Mouse (Mus musculus) kidney, postnatal 0 days (tissue): ENCODE results near the gene Gm3526. TPM values are rescaled to one million over a fixed set of nuclear protein-coding genes. Genes with fewer than 3 reads are reported as not detected.
"Not testable (repeated sequence)": the region's sequence is repeated elsewhere in the genome, so short reads cannot be mapped to it uniquely, and the experiment has no call there.

Experiments used
- ATAC-seq: fragments of 200-750 bp; cut with Nextera tagmentation; replicated peaks from 2 replicates; pipeline ENCODE4 v1.8.0; 2017; ENCODE audit warnings: low read depth, moderate number of reproducible peaks, moderate TSS enrichment, moderate library complexity; ENCODE audit not compliant: low FRiP score
- DNase-seq: peaks from one replicate; pipeline ENCODE4 v3.0.0-alpha.2; 2016; ENCODE audit warnings: low spot score
- H3K27ac ChIP-seq: fragments of 300-500 bp; sonication (generic); 2 replicates; pipeline ENCODE4 v1.5.1; 2014; ENCODE audit warnings: mild to moderate bottlenecking
- H3K27me3 ChIP-seq: fragments of 300-500 bp; sonication (generic); 2 replicates; pipeline ENCODE4 v1.6.1; 2014; ENCODE audit warnings: low read length, mixed read lengths; ENCODE audit not compliant: insufficient read depth
- H3K36me3 ChIP-seq: fragments of 300-500 bp; sonication (generic); 2 replicates; pipeline ENCODE4 v1.6.1; 2014; ENCODE audit warnings: low read length, mixed read lengths; ENCODE audit not compliant: insufficient read depth
- H3K4me1 ChIP-seq: fragments of 300-500 bp; sonication (generic); replicated peaks from 2 replicates; pipeline ENCODE4 v1.6.1; 2014; ENCODE audit warnings: antibody characterized with exemption, low read length, mixed read lengths; ENCODE audit not compliant: insufficient read depth
- H3K4me2 ChIP-seq: fragments of 300-500 bp; sonication (generic); 2 replicates; pipeline ENCODE4 v1.6.1; 2014; ENCODE audit warnings: mild to moderate bottlenecking, low read length, moderate library complexity, mixed read lengths
- H3K4me3 ChIP-seq: fragments of 300-500 bp; sonication (generic); replicated peaks from 2 replicates; pipeline ENCODE4 v1.5.1; 2014; ENCODE audit warnings: low read depth, low read length
- H3K9ac ChIP-seq: fragments of 300-500 bp; sonication (generic); 2 replicates; pipeline ENCODE4 v1.6.1; 2014; ENCODE audit warnings: low read depth, low read length
- H3K9me3 ChIP-seq: fragments of 300-500 bp; sonication (generic); replicated peaks from 2 replicates; pipeline ENCODE4 v1.6.1; 2016; ENCODE audit warnings: low read length, inconsistent platforms, mixed read lengths
- WGBS: fragments of 180-500 bp; shearing (Covaris S2); extraction: QIAGEN DNeasy Blood & Tissue Kit; methylation state at CpG from one replicate; pipeline ENCODE4 v1.1.7; 2014; 5-methylcytosine and 5-hydroxymethylcytosine counted together
- polyA plus RNA-seq: library from polyadenylated mRNA; unstranded; fragments of >200 nt; fragmentation: Nextera tagmentation; extraction: Ambion mirVana; gene quantifications from 2 replicates; pipeline ENCODE4 v1.2.1, GENCODE M21; 2015

Gm3526 gene
- polyA plus RNA-seq: not detected in 2 replicates

DNA sequence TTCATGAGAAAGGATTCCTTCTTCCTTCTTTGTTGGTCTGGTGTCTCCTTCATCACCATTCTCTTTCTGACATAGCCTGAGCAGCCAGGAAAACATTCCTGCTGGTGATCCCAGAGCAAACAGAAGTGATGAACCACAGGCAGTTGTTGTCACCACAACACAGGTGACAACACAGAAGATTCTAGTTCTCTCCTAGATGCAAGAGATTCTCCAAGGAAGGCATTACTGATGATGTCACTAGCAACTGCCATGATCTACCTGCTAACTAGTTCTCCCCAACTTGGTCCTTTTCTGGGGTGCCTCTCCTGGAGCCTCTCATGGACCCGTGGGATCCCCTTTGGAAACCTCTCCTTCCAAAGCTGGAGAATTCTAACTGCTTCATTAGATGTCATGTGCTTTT lies at the start of gene Gm3526:
Gm3526 (minus strand) TSS at position 101 of the 400 bp plus-strand sequence.
- H3K4me3 ChIP-seq, H3K27ac ChIP-seq, H3K27me3 ChIP-seq, DNase-seq, H3K4me2 ChIP-seq, H3K9ac ChIP-seq, H3K4me1 ChIP-seq, H3K36me3 ChIP-seq, H3K9me3 ChIP-seq, ATAC-seq: not testable (repeated sequence)
- WGBS: no CpG with 5 or more reads among the region's 1 CpGs

Other genes starting within 250 kb of the Gm3526 start
- gene Gm3298, start 244.7 kb downstream of the Gm3526 start, polyA plus RNA-seq: not detected in 2 replicates
- not detected in 2 replicates for gene 4930555G01Rik, start 210.0 kb downstream of the Gm3526 start, polyA plus RNA-seq
- gene Gm8281, start 189.5 kb downstream of the Gm3526 start, polyA plus RNA-seq: 0.14 and 0.28 TPM in 2 replicates
- not detected in 2 replicates for gene Gm8279, start 129.1 kb downstream of the Gm3526 start, polyA plus RNA-seq
- not detected in 2 replicates for gene Gm3317, start 96.0 kb downstream of the Gm3526 start, polyA plus RNA-seq
- not detected in 2 replicates for gene Gm8271, start 74.8 kb downstream of the Gm3526 start, polyA plus RNA-seq
- not detected in 2 replicates for gene Gm3542, start 74.3 kb upstream of the Gm3526 start, polyA plus RNA-seq
- gene Gm3500, start 128.5 kb upstream of the Gm3526 start, polyA plus RNA-seq: 0.15 and 0.21 TPM in 2 replicates
- gene Gm3194, start 194.9 kb upstream of the Gm3526 start, polyA plus RNA-seq: 0.50 and 0.60 TPM in 2 replicates
- gene Gm8246, start 217.2 kb upstream of the Gm3526 start, polyA plus RNA-seq: not detected in 2 replicates
- gene Gm3187, start 223.6 kb upstream of the Gm3526 start, polyA plus RNA-seq: not detected in 2 replicates
- gene Gm3488, start 241.1 kb upstream of the Gm3526 start, polyA plus RNA-seq: 0.50 and 0.59 TPM in 2 replicates